Mouse (Mus musculus) mouse embryonic stem cell (cell line): ENCODE data around the gene Clrn3.
"Not testable (repeated sequence)": the region's sequence is repeated elsewhere in the genome, so short reads cannot be mapped to it uniquely, and the experiment has no call there.

Source experiments
- in situ Hi-C, 2 experiments: fragments of 300-500 bp; cut with MboI; formaldehyde crosslinking; loops; 1 replicate in 1 of 2; 3 replicates in 1 of 2; pipeline ENCODE4 v1.14.3; 2019 to 2020; ENCODE audit warnings: low sequenced_read_pairs in 2 of 2, low pct_unique_long_range_greater_than_20kb in 1 of 2, mixed read lengths in 1 of 2; ENCODE audit not compliant: unreplicated experiment in 1 of 2

The Clrn3 gene

GRCm38 (mm10) chr7:135528515-135528914, at the start of gene Clrn3:
Clrn3 (minus strand) TSS chr7:135528654.
- in situ Hi-C loops, result no loop called here

GRCm38 (mm10) chr7:135576329-135576728, 47.9 kb upstream of the Clrn3 start:
- in situ Hi-C loops, result no loop called here

GRCm38 (mm10) chr7:135575319-135576069, 47.0 kb upstream of the Clrn3 start:
- in situ Hi-C loops, result not testable (repeated sequence)

GRCm38 (mm10) chr7:135571951-135572559, 43.6 kb upstream of the Clrn3 start:
- in situ Hi-C loops, result no loop called here

GRCm38 (mm10) chr7:135571392-135571791, 42.9 kb upstream of the Clrn3 start:
- in situ Hi-C loops, result no loop called here

- in situ Hi-C loops, result no loop called here
Observed at GRCm38 (mm10) chr7:135568550-135568949, 40.1 kb upstream of the Clrn3 start.

GRCm38 (mm10) chr7:135567582-135567981, 39.1 kb upstream of the Clrn3 start:
- in situ Hi-C loops, result no loop called here

- in situ Hi-C loops, result no loop called here
Observed at GRCm38 (mm10) chr7:135566013-135566412, 37.6 kb upstream of the Clrn3 start.

- in situ Hi-C loops, result no loop called here
Observed at GRCm38 (mm10) chr7:135564022-135564421, 35.6 kb upstream of the Clrn3 start.

GRCm38 (mm10) chr7:135560280-135560679, 31.8 kb upstream of the Clrn3 start:
- in situ Hi-C loops, result no loop called here

- in situ Hi-C loops, result no loop called here
Observed at GRCm38 (mm10) chr7:135556663-135557402, 28.4 kb upstream of the Clrn3 start.

GRCm38 (mm10) chr7:135553550-135553949, 25.1 kb upstream of the Clrn3 start:
- in situ Hi-C loops, result no loop called here

GRCm38 (mm10) chr7:135551547-135551946, 23.1 kb upstream of the Clrn3 start:
- in situ Hi-C loops, result no loop called here

- in situ Hi-C loops, result no loop called here
Observed at GRCm38 (mm10) chr7:135548434-135548833, 20.0 kb upstream of the Clrn3 start.

GRCm38 (mm10) chr7:135546530-135546929, 18.1 kb upstream of the Clrn3 start:
- in situ Hi-C loops, result no loop called here

GRCm38 (mm10) chr7:135545957-135546356, 17.5 kb upstream of the Clrn3 start:
- in situ Hi-C loops, result no loop called here

- in situ Hi-C loops, result no loop called here
Observed at GRCm38 (mm10) chr7:135544321-135544720, 15.9 kb upstream of the Clrn3 start.

- in situ Hi-C loops, result no loop called here
Observed at GRCm38 (mm10) chr7:135543033-135543432, 14.6 kb upstream of the Clrn3 start.

GRCm38 (mm10) chr7:135542235-135542634, 13.8 kb upstream of the Clrn3 start:
- in situ Hi-C loops, result no loop called here
